Mouse (Mus musculus) midbrain, postnatal 0 days (tissue): Measurements from ENCODE around the gene Atox1. TPM values are rescaled to one million over a fixed set of nuclear protein-coding genes. Genes with fewer than 3 reads are reported as not detected.
A peak's percentile ranks its signal among the peaks of the same experiment; 100 is the strongest.

Experiments used
- ATAC-seq: fragments of 200-750 bp; cut with Nextera tagmentation; 2 replicates; pipeline ENCODE4 v1.8.0; 2017; ENCODE audit warnings: moderate number of reproducible peaks, mild to moderate bottlenecking, moderate TSS enrichment, moderate library complexity; ENCODE audit not compliant: low FRiP score
- DNase-seq: peaks from one replicate; pipeline ENCODE4 v3.0.0-alpha.2; 2015; ENCODE audit warnings: low spot score
- H3K27ac ChIP-seq: fragments of 300-500 bp; sonication (generic); 2 replicates; pipeline ENCODE4 v1.5.1; 2014; ENCODE audit warnings: low read depth, mild to moderate bottlenecking, low read length, mixed read lengths
- H3K27me3 ChIP-seq: fragments of 300-500 bp; sonication (generic); 2 replicates; pipeline ENCODE4 v1.6.1; 2014; ENCODE audit warnings: low read length, control low read depth, mixed read lengths; ENCODE audit not compliant: insufficient read depth
- H3K36me3 ChIP-seq: fragments of 300-500 bp; sonication (generic); 2 replicates; pipeline ENCODE4 v1.6.1; 2014; ENCODE audit warnings: low read length, control low read depth, mixed read lengths; ENCODE audit not compliant: insufficient read depth
- H3K4me1 ChIP-seq: fragments of 300-500 bp; sonication (generic); 2 replicates; pipeline ENCODE4 v1.6.1; 2014; ENCODE audit warnings: mild to moderate bottlenecking, control low read depth, antibody characterized with exemption, low read length, mixed read lengths; ENCODE audit not compliant: insufficient read depth
- H3K4me2 ChIP-seq: fragments of 300-500 bp; sonication (generic); 2 replicates; pipeline ENCODE4 v1.6.1; 2014; ENCODE audit warnings: low read depth, mild to moderate bottlenecking, low read length, mixed read lengths; ENCODE audit not compliant: poor library complexity, severe bottlenecking
- H3K4me3 ChIP-seq: fragments of 300-500 bp; sonication (generic); 2 replicates; pipeline ENCODE4 v1.5.1; 2014; ENCODE audit warnings: low read depth, mild to moderate bottlenecking, low read length, moderate library complexity
- H3K9ac ChIP-seq: fragments of 300-500 bp; sonication (generic); replicated peaks from 2 replicates; pipeline ENCODE4 v1.6.1; 2014; ENCODE audit warnings: mild to moderate bottlenecking, low read length, moderate library complexity, mixed read lengths; ENCODE audit not compliant: poor library complexity, severe bottlenecking
- H3K9me3 ChIP-seq: fragments of 300-500 bp; sonication (generic); 2 replicates; pipeline ENCODE4 v1.6.1; 2016; ENCODE audit warnings: low read length, control low read depth
- CTCF ChIP-seq: IDR thresholded peaks from 2 replicates; pipeline ENCODE4 v1.5.1; 2016; ENCODE audit warnings: antibody characterized with exemption, mild to moderate bottlenecking
- WGBS: fragments of 180-500 bp; shearing (Covaris S2); extraction: QIAGEN DNeasy Blood & Tissue Kit; methylation state at CpG from one replicate; pipeline ENCODE4 v1.1.7; 2014; 5-methylcytosine and 5-hydroxymethylcytosine counted together
- microRNA-seq: library from miRNA; unstranded; fragments of <30 nt; microRNA quantifications from one replicate; pipeline ENCODE4, GENCODE M21; 2016; ENCODE audit warnings: borderline number of aligned reads
- polyA plus RNA-seq: library from polyadenylated mRNA; unstranded; fragments of >200 nt; fragmentation: Nextera tagmentation; extraction: Ambion mirVana; gene quantifications from 2 replicates; pipeline ENCODE4 v1.2.1, GENCODE M21; 2015
- total RNA-seq: library from RNA; depleted of rRNA; stranded (reverse); fragments of >200 nt; gene quantifications from 2 replicates; pipeline ENCODE4 v1.2.3, GENCODE M21; 2014; rRNA removed

Atox1 gene
- total and polyA plus RNA-seq, 2 experiments from 2014 or later, result 147 to 235 TPM

- no peak overlapping the region for H3K4me2 ChIP-seq
- no peaks in the 10 kb centered on the region for H3K9me3 ChIP-seq
- H3K27ac ChIP-seq, result no peak overlapping the region
- ATAC-seq (no peak), DNase-seq (peak; percentile 15)
- H3K4me3 ChIP-seq, result no peak overlapping the region
- H3K27me3 ChIP-seq, result no peaks in the 10 kb centered on the region
- H3K36me3 ChIP-seq, result no peaks in the 10 kb centered on the region
- no peaks in the 10 kb centered on the region for H3K4me1 ChIP-seq
- WGBS, result 86% methylated on average over 9 of the region's 9 CpGs
- no peak for TF ChIP-seq CTCF
- H3K9ac ChIP-seq, result no peak overlapping the region
Observed at GRCm38 (mm10) chr11:55397441-55397840, 63.6 kb downstream of the Atox1 start.

GRCm38 (mm10) chr11:55397036-55397435 is 64.0 kb downstream of the Atox1 start:
- Histone ChIP-seq H3K4me2 (no peak overlapping the region), H3K4me3 (no peak overlapping the region), H3K36me3 (no peaks in the 10 kb centered on the region), H3K9ac (no peak overlapping the region), H3K9me3 (no peaks in the 10 kb centered on the region), H3K4me1 (no peaks in the 10 kb centered on the region), H3K27ac (no peak overlapping the region), H3K27me3 (no peaks in the 10 kb centered on the region)
- TF ChIP-seq CTCF, result no peak
- ATAC-seq (no peak), DNase-seq (no peak)
- 88% methylated on average over 2 of the region's 2 CpGs for WGBS

Small RNA genes within 50 kb of the gene (microRNA-seq; reads per million reads assigned to microRNA genes)
- gene Mir7652, result not detected

Other genes with a start within 250 kb of the Atox1 start
- gene Fat2, start 124.7 kb downstream of the Atox1 start, total RNA-seq, result 1.1 and 4.2 TPM in 2 replicates
- 0.04 TPM in 2 replicates for gene Fat2, start 124.7 kb downstream of the Atox1 start, polyA plus RNA-seq
- gene Sparc, start 38.1 kb downstream of the Atox1 start, total RNA-seq, result 261 and 313 TPM in 2 replicates
- gene Sparc, start 38.1 kb downstream of the Atox1 start, polyA plus RNA-seq, result 570 and 625 TPM in 2 replicates
- 59.2 and 63.2 TPM in 2 replicates for gene G3bp1, start 8.4 kb upstream of the Atox1 start, total RNA-seq
- 63.5 and 67.4 TPM in 2 replicates for gene G3bp1, start 8.4 kb upstream of the Atox1 start, polyA plus RNA-seq
- gene Glra1, start 147.0 kb upstream of the Atox1 start, total RNA-seq, result 1.9 and 4.4 TPM in 2 replicates
- gene Glra1, start 147.0 kb upstream of the Atox1 start, polyA plus RNA-seq, result 0.43 and 0.47 TPM in 2 replicates